Mouse (Mus musculus) left cerebral cortex, adult 18-20 months (tissue): ENCODE results near the gene Gm49361. TPM values are rescaled to one million over a fixed set of nuclear protein-coding genes. Genes with fewer than 3 reads are reported as not detected.
"Not testable (repeated sequence)": the region's sequence is repeated elsewhere in the genome, so short reads cannot be mapped to it uniquely, and the experiment has no call there.

Source experiments
- DNase-seq, 2 experiments: peaks; one replicate each; pipeline ENCODE4 v3.0.0; 2021 to 2022; ENCODE audit warnings: low spot score in 2 of 2, mixed read lengths in 1 of 2
- total RNA-seq, 2 experiments: library from RNA; stranded (reverse); gene quantifications; 2 replicates each; pipeline ENCODE4 v1.2.3; 2021

Gm49361 gene
- total RNA-seq, 2 experiments from 2014 or later, result 0.81 to 0.82 TPM

DNA sequence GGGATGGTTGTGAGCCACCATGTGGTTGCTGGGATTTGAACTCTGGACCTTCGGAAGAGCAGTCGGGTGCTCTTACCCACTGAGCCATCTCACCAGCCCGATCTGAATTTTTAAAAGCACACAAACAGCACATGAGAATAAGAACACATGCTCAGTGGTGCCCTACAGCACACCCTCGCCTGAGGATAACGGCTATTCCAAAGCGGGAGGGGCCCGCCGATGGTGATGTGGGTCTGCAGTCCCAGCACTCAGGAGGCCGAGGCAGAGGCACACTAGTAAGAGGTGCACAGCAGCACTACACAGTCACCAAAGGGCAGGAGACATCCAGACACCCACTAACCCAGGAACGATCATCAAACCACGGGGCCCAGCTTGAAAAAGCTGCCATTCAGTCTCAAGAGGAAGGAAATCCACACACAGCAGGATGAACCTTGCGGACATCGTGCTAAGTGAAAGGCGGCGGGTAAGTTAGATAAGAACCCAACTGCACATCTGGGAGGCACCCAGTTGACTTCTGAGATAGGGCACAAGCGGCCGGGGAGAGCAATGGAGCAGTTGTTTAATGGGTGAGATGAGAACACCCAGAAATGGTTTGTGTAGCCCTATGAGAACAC is 53.3 kb downstream of the Gm49361 start:
- DNase-seq, result no peak

DNA sequence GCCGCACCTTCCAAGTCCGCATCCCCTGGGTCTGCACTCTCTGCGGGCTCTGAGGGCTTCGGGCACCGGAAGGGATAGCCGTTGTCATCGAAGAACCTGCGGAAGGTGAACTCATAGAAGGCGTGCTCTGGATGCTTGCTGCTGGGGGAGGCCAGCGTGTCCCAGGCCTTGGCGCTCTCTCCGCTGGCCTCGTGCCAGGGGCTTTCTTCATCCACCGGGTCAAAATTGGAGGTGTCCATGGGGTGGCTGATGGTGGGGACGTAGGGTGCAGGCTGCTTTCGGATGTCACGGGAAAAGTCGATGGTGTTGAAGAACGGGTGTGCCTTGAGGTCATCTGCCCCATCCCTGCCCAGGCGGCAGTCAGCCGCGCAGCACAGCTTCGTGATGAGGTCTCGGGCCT is 54.6 kb downstream of the Gm49361 start:
- DNase-seq, result no peak

GRCm38 (mm10) chr14:57690681-57691080 is 55.2 kb downstream of the Gm49361 start:
- DNase-seq, result no peak

DNA sequence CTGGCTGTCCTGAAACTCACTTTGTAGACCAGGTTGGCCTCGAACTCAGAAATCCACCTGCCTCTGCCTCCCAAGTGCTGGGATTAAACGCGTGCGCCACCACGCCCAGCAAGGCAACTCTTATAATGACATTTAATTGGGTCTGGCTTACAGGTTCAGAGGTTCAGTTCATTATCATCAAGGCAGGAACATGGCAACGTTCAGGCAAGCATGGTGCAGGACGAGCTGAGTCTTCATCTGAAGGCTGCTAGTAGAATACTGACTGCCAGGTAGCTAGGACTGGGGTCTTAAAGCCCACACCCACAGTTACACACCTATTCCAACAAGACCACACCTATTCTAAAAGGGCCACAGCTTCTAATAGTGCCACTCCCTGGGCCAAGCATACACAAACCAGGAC is 57.8 kb downstream of the Gm49361 start:
- not testable (repeated sequence) for DNase-seq

DNA sequence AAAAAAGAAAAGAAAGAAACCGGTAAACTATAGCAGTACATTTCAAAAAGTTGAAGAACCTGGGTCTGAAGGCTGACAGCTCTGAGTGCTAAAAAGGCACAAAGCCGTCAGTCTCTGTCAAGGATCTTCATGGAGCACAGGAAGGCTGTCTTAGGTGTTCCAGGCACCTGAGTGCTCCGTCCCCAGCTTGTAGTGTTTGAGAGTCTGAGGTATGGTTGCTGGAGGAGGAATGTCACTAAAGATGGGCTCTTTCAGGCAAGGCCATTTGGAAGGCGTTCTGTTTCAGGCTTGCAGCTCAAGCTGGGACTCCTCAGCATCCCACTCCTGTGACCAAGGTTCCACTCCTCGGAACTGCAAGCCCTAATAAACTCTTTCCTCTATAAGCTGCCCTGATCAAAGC is 58.5 kb downstream of the Gm49361 start:
- no peak for DNase-seq

DNA sequence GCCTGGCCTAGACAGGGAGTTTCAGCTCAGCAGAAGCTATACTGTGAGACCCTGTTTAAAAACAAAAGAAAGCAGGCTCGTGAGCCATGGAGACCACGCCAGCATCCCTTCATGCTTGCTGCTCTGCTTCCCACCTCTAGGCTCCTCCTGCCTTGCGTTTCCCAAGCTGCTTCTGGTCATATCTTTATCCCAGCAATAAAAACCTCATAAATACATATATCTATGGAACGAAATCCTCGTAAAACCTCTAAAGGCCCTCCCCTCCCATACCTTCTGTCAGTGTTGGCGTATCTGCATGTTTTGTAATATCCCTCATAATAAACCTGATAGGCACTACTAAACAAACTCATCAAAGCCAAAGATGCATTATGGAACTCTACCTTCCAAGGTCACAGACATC is 59.3 kb downstream of the Gm49361 start:
- no peak for DNase-seq

GRCm38 (mm10) chr14:57684579-57684978 is 61.3 kb downstream of the Gm49361 start:
- DNase-seq, result peak; percentile 36 to 56

DNA sequence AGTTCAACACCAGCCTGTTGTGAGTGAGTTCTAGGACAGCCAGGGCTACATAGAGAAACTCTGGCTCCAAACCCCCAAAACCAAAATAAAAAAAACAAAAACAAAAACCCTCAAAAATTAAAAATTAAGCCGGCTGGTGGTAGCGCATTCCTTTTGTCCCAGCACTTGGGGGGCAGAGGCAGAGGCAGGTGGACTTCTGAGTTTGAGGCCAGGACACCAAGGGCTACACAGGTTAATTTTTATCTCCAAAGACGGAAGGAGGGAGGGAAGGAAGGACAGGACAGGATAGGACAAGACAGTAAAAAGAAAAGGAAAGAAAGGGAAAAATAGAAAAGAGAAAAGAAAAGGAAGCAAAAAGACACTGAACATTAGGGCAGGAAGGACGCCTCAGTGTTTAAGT is 63.2 kb downstream of the Gm49361 start:
- DNase-seq, result no peak

DNA sequence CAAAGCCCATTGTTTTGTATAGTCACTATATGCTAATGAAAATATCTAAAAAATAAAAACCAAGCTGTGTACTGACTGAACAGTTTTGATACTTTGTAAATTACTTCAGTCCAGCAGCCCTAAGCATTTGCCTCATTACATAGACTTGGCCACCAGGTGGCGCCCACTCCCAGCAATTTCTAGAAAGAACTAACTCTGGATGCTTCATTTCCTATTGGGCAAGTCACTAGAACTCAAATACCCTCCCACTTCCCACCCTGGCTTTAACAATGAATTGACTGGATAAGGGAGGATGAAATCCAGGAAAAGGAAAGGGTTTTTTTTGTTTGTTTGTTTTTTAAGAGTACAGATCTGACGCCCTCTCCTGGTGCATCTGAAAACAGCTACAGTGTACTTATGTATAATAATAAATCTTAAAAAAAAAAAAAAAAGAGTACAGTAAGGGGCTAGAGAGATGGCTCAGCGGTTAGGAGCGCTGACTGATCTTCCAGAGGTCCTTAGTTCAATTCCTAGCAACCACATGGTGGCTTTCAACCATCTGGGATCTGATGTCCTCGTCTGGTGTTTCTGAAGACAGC is 65.9 kb downstream of the Gm49361 start:
- peak; percentile 81 to 87 for DNase-seq

- DNase-seq, result no peak
These were observed 66.4 kb downstream of the Gm49361 start for GRCm38 (mm10) chr14:57679523-57679922.

DNA sequence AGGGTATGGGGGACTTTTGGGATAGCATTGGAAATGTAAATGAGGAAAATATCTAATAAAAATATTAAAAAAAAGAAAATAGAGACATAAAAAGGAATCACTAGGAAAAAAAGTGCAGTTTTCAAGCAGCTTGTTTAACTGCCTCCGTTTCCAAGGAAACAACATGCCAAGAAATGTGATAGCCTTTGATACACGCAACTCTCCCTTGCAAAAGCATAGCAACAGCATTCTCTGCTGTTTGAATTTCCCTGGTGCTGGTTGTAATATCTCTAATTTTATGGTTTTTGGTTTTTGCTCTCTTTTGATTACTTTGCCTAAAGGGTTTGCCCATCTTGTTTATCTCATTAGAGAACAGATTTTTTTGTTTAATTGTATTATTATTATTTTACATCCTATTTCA is 70.4 kb downstream of the Gm49361 start:
- no peak for DNase-seq

DNA sequence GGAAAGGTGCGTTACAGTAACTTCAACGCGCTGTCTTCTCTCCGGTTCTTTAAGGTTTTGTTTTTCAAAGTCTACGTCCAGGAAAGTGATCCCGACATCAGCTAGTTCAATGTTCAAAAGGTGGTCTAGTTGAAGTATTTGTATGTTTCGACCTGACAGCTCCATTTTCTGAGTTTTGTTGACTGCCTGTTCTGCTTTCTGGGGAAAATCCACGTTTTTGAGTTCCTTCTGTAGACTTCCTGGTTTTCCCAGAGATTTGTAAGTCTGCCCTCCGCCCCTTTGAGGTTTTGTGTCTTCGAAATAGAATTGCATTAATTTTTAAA is 80.3 kb downstream of the Gm49361 start:
- no peak for DNase-seq

DNA sequence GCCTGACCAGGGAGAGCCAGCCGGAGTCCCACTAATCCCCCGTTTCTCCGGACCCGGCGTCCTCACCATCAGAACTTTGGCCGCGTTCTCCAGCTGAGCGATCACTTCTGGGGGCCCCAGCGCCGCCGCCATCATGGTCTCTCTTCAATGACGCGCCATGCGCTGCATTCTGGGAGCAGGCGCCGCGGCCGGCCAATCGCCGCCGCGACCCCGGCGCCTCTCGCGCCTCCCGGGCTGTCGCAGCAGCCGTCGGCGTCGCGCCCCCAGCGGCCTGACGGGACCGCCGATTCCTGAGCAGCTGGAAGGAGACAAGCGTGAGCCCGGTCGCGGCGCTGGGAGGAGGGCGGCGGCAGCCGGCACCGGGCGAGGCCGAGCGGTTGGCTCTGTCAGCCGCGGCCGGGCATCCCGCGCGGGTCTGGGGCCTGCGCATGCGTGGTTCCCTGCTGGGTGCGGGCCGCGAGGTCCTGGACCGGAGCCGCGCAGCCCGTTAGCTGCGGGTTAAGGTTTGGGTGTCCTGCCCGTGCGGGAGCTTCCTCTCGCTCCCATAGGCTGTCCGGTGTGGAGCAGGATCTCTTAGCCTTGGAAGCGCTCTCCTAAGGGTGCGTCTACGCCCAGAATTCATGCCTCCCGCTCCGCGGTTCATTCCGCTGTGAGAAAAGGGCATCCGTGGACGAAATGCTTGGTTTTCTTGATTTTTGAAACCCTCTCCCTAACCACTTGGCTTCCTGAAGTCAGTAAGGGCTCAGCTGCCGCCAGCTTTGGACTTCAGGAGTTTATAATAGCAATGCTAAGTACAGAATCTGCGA is 80.9 kb downstream of the Gm49361 start, which contains the start of gene Xpo4:
Gene Xpo4, minus strand, starts transcription at position 609 of the 806 bp plus-strand sequence.
- DNase-seq, result peak; percentile 77 to 88

DNA sequence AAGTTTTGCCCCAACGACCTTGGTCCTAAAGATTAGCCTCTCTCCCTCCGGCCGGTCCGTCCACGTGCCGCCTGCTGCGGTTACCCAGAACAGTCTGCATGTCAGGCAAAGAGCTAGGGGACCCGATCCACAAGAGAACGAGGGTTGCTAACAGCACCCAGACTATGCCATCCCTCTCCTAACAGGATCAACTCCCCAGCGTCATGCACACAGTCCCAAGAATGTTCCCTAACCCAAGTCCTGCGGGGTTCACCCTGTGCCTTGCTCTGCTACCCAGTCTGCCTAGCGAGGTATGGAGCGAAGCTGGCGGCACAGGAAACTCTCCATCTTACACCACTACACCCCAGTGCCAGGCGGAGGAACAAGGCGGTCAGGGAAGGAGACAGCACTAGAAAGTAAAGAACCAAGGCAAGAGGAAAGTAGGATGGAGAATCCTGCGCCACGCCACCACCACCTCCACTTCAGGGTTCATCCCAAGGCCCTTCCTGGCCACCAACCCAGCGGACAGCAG is 81.5 kb downstream of the Gm49361 start:
- no peak for DNase-seq

- DNase-seq, result no peak
These were observed 82.3 kb downstream of the Gm49361 start for GRCm38 (mm10) chr14:57663630-57664029.

GRCm38 (mm10) chr14:57658301-57658700 is 87.6 kb downstream of the Gm49361 start:
- DNase-seq, result no peak

DNA sequence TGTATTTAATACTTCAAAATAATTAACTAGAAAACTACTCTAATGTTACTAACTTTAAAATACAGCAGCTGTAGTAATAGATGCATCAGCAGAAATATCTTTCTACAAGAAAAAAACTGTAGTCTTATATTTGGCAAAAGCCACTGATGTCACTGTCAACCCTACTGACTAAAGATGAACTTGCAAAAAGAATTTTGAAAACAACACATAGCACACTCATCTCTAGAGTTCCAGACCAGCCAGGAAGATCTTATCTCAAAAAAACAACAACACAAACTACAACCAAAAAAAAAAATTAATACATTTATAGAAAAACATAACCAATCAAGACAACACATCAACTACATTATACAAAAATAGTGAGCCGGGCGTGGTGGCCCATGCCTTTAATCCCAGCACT is 88.4 kb downstream of the Gm49361 start:
- DNase-seq, result no peak

DNA sequence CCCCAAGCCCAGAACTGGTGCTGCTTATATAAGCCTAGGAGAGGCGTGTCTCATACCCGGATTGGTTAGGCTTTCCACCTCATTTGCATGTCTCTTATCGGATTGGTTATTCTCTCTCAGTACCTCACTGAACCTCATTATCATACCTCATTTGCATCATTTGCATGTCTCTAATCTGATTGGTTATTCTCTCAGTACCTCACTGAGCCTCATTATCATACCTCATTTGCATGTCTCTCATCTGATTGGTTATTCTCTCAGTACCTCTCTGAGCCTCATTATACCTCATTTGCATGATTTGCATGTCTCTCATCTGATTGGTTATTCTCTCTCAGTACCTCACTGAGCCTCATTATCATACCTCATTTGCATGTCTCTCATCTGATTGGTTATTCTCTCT is 89.4 kb downstream of the Gm49361 start:
- not testable (repeated sequence) for DNase-seq

DNA sequence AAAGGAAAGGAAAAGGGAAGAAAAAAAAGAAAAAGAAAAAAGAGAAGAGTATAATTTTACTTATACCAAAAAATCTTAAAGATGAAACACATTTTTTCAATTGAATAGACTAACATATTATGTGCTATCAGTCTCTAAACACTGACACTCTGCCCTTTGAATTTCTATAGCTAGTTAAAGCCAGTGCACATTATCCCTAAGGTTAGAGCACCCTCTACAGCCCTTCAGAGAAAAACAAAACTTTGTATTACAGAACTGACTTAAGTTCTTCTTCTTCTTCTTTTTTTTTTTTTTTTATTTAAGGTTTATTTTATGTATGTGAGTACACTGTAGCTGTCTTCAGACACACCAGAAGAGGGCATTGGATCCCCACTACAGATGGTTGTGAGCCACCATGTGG is 96.4 kb downstream of the Gm49361 start:
- DNase-seq, result no peak

DNA sequence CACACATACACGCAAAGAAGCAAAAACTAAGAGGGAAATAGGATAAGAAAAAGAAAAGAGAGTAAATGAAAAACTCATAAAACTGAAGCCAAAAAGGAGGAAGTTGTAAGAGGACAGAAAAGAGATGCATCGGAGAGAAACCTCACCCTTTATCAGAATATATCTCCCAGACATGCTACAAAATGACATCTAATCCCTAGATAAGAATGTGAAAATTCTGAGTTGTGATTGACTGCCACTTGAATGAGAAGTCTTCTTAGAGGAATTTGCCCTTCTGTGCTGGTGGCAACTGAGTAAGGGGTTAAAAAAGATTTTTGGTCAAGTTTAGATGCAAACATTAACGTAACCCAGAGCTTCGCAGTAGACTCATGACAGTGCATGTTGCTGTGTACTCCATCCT is 99.7 kb downstream of the Gm49361 start:
- DNase-seq, result no peak

- DNase-seq, result no peak
These were observed 106.8 kb downstream of the Gm49361 start for GRCm38 (mm10) chr14:57639153-57639552.

GRCm38 (mm10) chr14:57634141-57634540 is 111.8 kb downstream of the Gm49361 start:
- no peak for DNase-seq
